ENCODE assay signal across 10 mouse cellular contexts in the genomic region with DNA sequence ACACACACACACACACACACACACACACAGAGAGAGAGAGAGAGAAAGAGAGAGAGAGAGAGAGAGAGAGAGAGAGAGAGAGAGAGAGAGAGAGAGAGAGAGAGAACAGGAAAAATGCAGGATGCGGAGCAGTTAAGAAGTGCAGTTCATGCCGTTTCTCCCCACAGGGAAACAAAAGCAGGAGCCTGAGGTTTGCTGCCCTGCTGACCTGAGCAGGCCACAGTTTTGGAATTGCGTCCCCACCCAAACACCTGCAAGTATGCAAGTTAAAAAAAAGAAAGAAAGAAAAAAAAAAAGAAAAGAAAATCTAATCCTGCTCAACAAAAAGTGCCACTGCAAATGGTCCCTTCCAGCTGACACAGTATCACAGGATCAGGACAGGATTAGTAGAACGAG. TPM values are rescaled to one million over a fixed set of nuclear protein-coding genes. Genes with fewer than 3 reads are reported as not detected.
DNase-seq lines count a peak whose midpoint lies in the region; ATAC-seq lines count a peak whose summit lies in the region.
"Had no signal": no experiment of that assay in that cellular context is flagged by ENCODE, and none has a peak within 500 bp of the region (broad histone marks: within the 10 kb centered on the region; RNA-seq: fewer than 3 reads in every experiment).

No protein-coding gene starts in this region.

- H3K36me3 ChIP-seq in heart, embryonic 15.5 days, result no peaks in the 10 kb centered on the region
- H3K36me3 ChIP-seq in forebrain, embryonic 12.5 days (replicated peaks), result no peaks in the 10 kb centered on the region
- no peaks in the 10 kb centered on the region for H3K36me3 ChIP-seq in hindbrain, embryonic 13.5 days
- no peaks in the 10 kb centered on the region for H3K36me3 ChIP-seq in midbrain, embryonic 14.5 days (ENCODE audit: control insufficient read depth, insufficient read depth, low read length)
- H3K36me3 ChIP-seq: liver, embryonic 15.5 days had no signal

- ATAC-seq in heart, embryonic 15.5 days (replicated peaks; ENCODE audit: insufficient number of reproducible peaks, insufficient read depth, low FRiP score, low read depth), result no peak
- ATAC-seq in forebrain, embryonic 12.5 days (ENCODE audit: low FRiP score), result no peak
- no peak for ATAC-seq in hindbrain, embryonic 13.5 days (ENCODE audit: low FRiP score)
- ATAC-seq in midbrain, embryonic 14.5 days (ENCODE audit: low FRiP score, low TSS enrichment), result no peak

- no peaks in the 10 kb centered on the region for H3K4me1 ChIP-seq in heart, embryonic 15.5 days (replicated peaks)
- peaks cover 19% of the 10 kb centered on the region for H3K4me1 ChIP-seq in forebrain, embryonic 12.5 days
- peaks cover 14% of the 10 kb centered on the region for H3K4me1 ChIP-seq in hindbrain, embryonic 13.5 days (replicated peaks)
- H3K4me1 ChIP-seq in midbrain, embryonic 14.5 days (ENCODE audit: control insufficient read depth, insufficient read depth, low read length), result peaks cover 12% of the 10 kb centered on the region; the same call in 1 of the 2 replicates
- H3K4me1 ChIP-seq: liver, embryonic 15.5 days had no signal

- no peak overlapping the region for H3K27ac ChIP-seq in heart, embryonic 15.5 days
- no peak overlapping the region for H3K27ac ChIP-seq in forebrain, embryonic 12.5 days
- no peak overlapping the region for H3K27ac ChIP-seq in hindbrain, embryonic 13.5 days
- H3K27ac ChIP-seq in midbrain, embryonic 14.5 days (replicated peaks; ENCODE audit: low read depth, low read length), result no peak overlapping the region
- H3K27ac ChIP-seq: liver, embryonic 15.5 days had no signal

- H3K4me2 ChIP-seq in heart, embryonic 15.5 days, result peak overlapping the region; percentile 46; the same call in 1 of the 2 replicates
- H3K4me2 ChIP-seq in forebrain, embryonic 12.5 days, result peak overlapping the region; percentile 24; the same call in 1 of the 2 replicates
- peak overlapping the region; percentile 43 for H3K4me2 ChIP-seq in hindbrain, embryonic 13.5 days
- peak overlapping the region; percentile 43 for H3K4me2 ChIP-seq in midbrain, embryonic 14.5 days (ENCODE audit: low read length)
- H3K4me2 ChIP-seq: liver, embryonic 15.5 days had no signal

- H3K27me3 ChIP-seq in heart, embryonic 15.5 days, result no peaks in the 10 kb centered on the region
- H3K27me3 ChIP-seq in forebrain, embryonic 12.5 days, result no peaks in the 10 kb centered on the region
- H3K27me3 ChIP-seq in hindbrain, embryonic 13.5 days, result no peaks in the 10 kb centered on the region
- H3K27me3 ChIP-seq in midbrain, embryonic 14.5 days (ENCODE audit: control insufficient read depth, insufficient read depth, low read length), result no peaks in the 10 kb centered on the region
- H3K27me3 ChIP-seq: liver, embryonic 15.5 days had no signal

- H3K4me3 ChIP-seq in heart, embryonic 15.5 days, result no peak overlapping the region
- H3K4me3 ChIP-seq in forebrain, embryonic 12.5 days (replicated peaks), result no peak overlapping the region
- no peak overlapping the region for H3K4me3 ChIP-seq in hindbrain, embryonic 13.5 days
- no peak overlapping the region for H3K4me3 ChIP-seq in midbrain, embryonic 14.5 days (replicated peaks; ENCODE audit: low read depth, low read length)
- H3K4me3 ChIP-seq: liver, embryonic 15.5 days had no signal

- no peaks in the 10 kb centered on the region for H3K9me3 ChIP-seq in heart, embryonic 15.5 days (replicated peaks)
- peaks cover 5% of the 10 kb centered on the region; the same call in 1 of the 2 replicates for H3K9me3 ChIP-seq in forebrain, embryonic 12.5 days
- no peaks in the 10 kb centered on the region for H3K9me3 ChIP-seq in hindbrain, embryonic 13.5 days
- no peaks in the 10 kb centered on the region for H3K9me3 ChIP-seq in midbrain, embryonic 14.5 days (ENCODE audit: control insufficient read depth, low read length)
- H3K9me3 ChIP-seq: liver, embryonic 15.5 days had no signal

- H3K9ac ChIP-seq in heart, embryonic 15.5 days, result no peak overlapping the region
- H3K9ac ChIP-seq in forebrain, embryonic 12.5 days, result no peak overlapping the region
- H3K9ac ChIP-seq in hindbrain, embryonic 13.5 days, result no peak overlapping the region
- no peak overlapping the region for H3K9ac ChIP-seq in midbrain, embryonic 14.5 days (replicated peaks; ENCODE audit: low read length)
- H3K9ac ChIP-seq: liver, embryonic 15.5 days had no signal

- 54% methylated on average over 4 of the region's 4 CpGs for WGBS in heart, embryonic 15.5 days
- 17% methylated on average over 4 of the region's 4 CpGs for WGBS in forebrain, embryonic 12.5 days
- WGBS in hindbrain, embryonic 13.5 days, result 30% methylated on average over 4 of the region's 4 CpGs
- WGBS in midbrain, embryonic 14.5 days, result 17% methylated on average over 4 of the region's 4 CpGs

- DNase-seq in heart, postnatal 4 days, result no peak
- no peak for DNase-seq in midbrain, embryonic 14.5 days
- no peak for DNase-seq in adrenal gland, adult 2 months
- no peak for DNase-seq in lung, adult 18-20 months
- no peak for DNase-seq in layer of hippocampus, postnatal 25 days (ENCODE audit: extremely low spot score in 1 of 2, low spot score in 1 of 2)
- DNase-seq: gastrocnemius, postnatal 10 days had no signal

RNA-seq across cellular contexts. Expression of gene Ndufb4, which starts 22.4 kb away (rescaled TPM):
- polyA plus RNA-seq in heart, embryonic 15.5 days (2015; fragmentation: Nextera tagmentation; extraction: Ambion mirVana), result 64.7 and 134 TPM in 2 replicates
- total RNA-seq in heart, postnatal 4 days (2021), result 100 to 1,000 TPM; 141 to 154 TPM
- polyA plus RNA-seq in forebrain, embryonic 12.5 days (2016; fragmentation: Nextera tagmentation; extraction: Ambion mirVana), result 77.0 and 79.2 TPM in 2 replicates
- polyA plus RNA-seq in hindbrain, embryonic 13.5 days (2015; fragmentation: Nextera tagmentation; extraction: Ambion mirVana), result 63.0 and 67.1 TPM in 2 replicates
- polyA plus RNA-seq in midbrain, embryonic 14.5 days (2014; fragmentation: Nextera tagmentation; extraction: Ambion mirVana), result 68.6 and 76.9 TPM in 2 replicates
- total RNA-seq in adrenal gland, adult 2 months (2021), result 100 to 1,000 TPM; 138 to 192 TPM
- polyA plus RNA-seq in adrenal gland, adult 2 months (2012; rRNA removed), result 67.4 and 80.6 TPM in 2 replicates
- total RNA-seq in layer of hippocampus, postnatal 25 days (2021), result 10 to 100 TPM; 77.3 to 82.8 TPM
